Mouse (Mus musculus): ENCODE results near the gene Ucn2.

GRCm38 (mm10) chr9:109021428-109021827 is 35.6 kb downstream of the Ucn2 start:
- TF ChIP-seq POLR2A (IDR thresholded peaks at IDR 0.05; ENCODE audit: control insufficient read depth, low read depth, low read length) (no peak), CTCF (IDR thresholded peaks at IDR 0.05; ENCODE audit: control insufficient read depth, insufficient read depth, insufficient replicate concordance, low read depth, low read length) (no peak)

Data from testis, adult 2 months (tissue).